Mouse (Mus musculus): ENCODE measurements around the gene A930033H14Rik.

A930033H14Rik gene

GRCm38 (mm10) chr10:69204677-69205400 is 8.1 kb downstream of the A930033H14Rik start:
- DNase-seq (ENCODE audit: extremely low read depth, low read depth, low spot score) = no peak

- DNase-seq (ENCODE audit: extremely low read depth, low read depth, low spot score) = no peak
These were observed 19.2 kb downstream of the A930033H14Rik start for GRCm38 (mm10) chr10:69193721-69194120.

- DNase-seq (ENCODE audit: extremely low read depth, low read depth, low spot score) = no peak
These were observed 20.6 kb downstream of the A930033H14Rik start for GRCm38 (mm10) chr10:69192266-69192665.

GRCm38 (mm10) chr10:69190434-69191160 is 22.3 kb downstream of the A930033H14Rik start:
- no peak for DNase-seq (ENCODE audit: extremely low read depth, low read depth, low spot score)

GRCm38 (mm10) chr10:69187773-69188443 is 25.0 kb downstream of the A930033H14Rik start:
- DNase-seq (ENCODE audit: extremely low read depth, low read depth, low spot score) = no peak

- DNase-seq (ENCODE audit: extremely low read depth, low read depth, low spot score) = peak; percentile 56
These were observed 26.7 kb downstream of the A930033H14Rik start for GRCm38 (mm10) chr10:69185894-69186893.

GRCm38 (mm10) chr10:69185431-69185830 is 27.5 kb downstream of the A930033H14Rik start:
- DNase-seq (ENCODE audit: extremely low read depth, low read depth, low spot score) = no peak

- no peak for DNase-seq (ENCODE audit: extremely low read depth, low read depth, low spot score)
These were observed 28.0 kb downstream of the A930033H14Rik start for GRCm38 (mm10) chr10:69184903-69185302.

GRCm38 (mm10) chr10:69180997-69181396 is 31.9 kb downstream of the A930033H14Rik start:
- DNase-seq (ENCODE audit: extremely low read depth, low read depth, low spot score) = no peak

- no peak for DNase-seq (ENCODE audit: extremely low read depth, low read depth, low spot score)
These were observed 33.6 kb downstream of the A930033H14Rik start for GRCm38 (mm10) chr10:69179341-69179740.

- no peak for DNase-seq (ENCODE audit: extremely low read depth, low read depth, low spot score)
These were observed 36.8 kb downstream of the A930033H14Rik start for GRCm38 (mm10) chr10:69176116-69176515.

GRCm38 (mm10) chr10:69172412-69172811 is 40.5 kb downstream of the A930033H14Rik start:
- DNase-seq (ENCODE audit: extremely low read depth, low read depth, low spot score) = no peak

- no peak for DNase-seq (ENCODE audit: extremely low read depth, low read depth, low spot score)
These were observed 46.4 kb downstream of the A930033H14Rik start for GRCm38 (mm10) chr10:69166514-69166913.

GRCm38 (mm10) chr10:69165847-69166246 is 47.1 kb downstream of the A930033H14Rik start:
- no peak for DNase-seq (ENCODE audit: extremely low read depth, low read depth, low spot score)

GRCm38 (mm10) chr10:69165125-69165524 is 47.8 kb downstream of the A930033H14Rik start:
- no peak for DNase-seq (ENCODE audit: extremely low read depth, low read depth, low spot score)

GRCm38 (mm10) chr10:69163216-69163615 is 49.7 kb downstream of the A930033H14Rik start:
- DNase-seq (ENCODE audit: extremely low read depth, low read depth, low spot score) = no peak

GRCm38 (mm10) chr10:69162577-69162976 is 50.3 kb downstream of the A930033H14Rik start:
- no peak for DNase-seq (ENCODE audit: extremely low read depth, low read depth, low spot score)

- no peak for DNase-seq (ENCODE audit: extremely low read depth, low read depth, low spot score)
These were observed 51.4 kb downstream of the A930033H14Rik start for GRCm38 (mm10) chr10:69161503-69161902.

GRCm38 (mm10) chr10:69160877-69161276 is 52.0 kb downstream of the A930033H14Rik start:
- no peak for DNase-seq (ENCODE audit: extremely low read depth, low read depth, low spot score)
